Mouse (Mus musculus) hindbrain, embryonic 16.5 days (tissue): ENCODE measurements around the gene Atp10b. TPM values are rescaled to one million over a fixed set of nuclear protein-coding genes. Genes with fewer than 3 reads are reported as not detected.
"Not testable (repeated sequence)": the region's sequence is repeated elsewhere in the genome, so short reads cannot be mapped to it uniquely, and the experiment has no call there.

Experiments
- ATAC-seq: fragments of 200-750 bp; cut with Nextera tagmentation; 2 replicates; pipeline ENCODE4 v1.8.0; 2017; ENCODE audit warnings: moderate TSS enrichment, moderate library complexity
- H3K27ac ChIP-seq: fragments of 300-500 bp; sonication (generic); 2 replicates; pipeline ENCODE4 v1.5.1; 2014; ENCODE audit warnings: low read depth, mild to moderate bottlenecking, control low read depth, low read length, moderate library complexity
- H3K27me3 ChIP-seq: fragments of 300-500 bp; sonication (generic); replicated peaks from 2 replicates; pipeline ENCODE4 v1.6.1; 2014; ENCODE audit warnings: low read length; ENCODE audit not compliant: control insufficient read depth, insufficient read depth
- H3K36me3 ChIP-seq: fragments of 300-500 bp; sonication (generic); 2 replicates; pipeline ENCODE4 v1.6.1; 2014; ENCODE audit warnings: mild to moderate bottlenecking, low read length, moderate library complexity, mixed read lengths; ENCODE audit not compliant: control insufficient read depth, insufficient read depth
- H3K4me1 ChIP-seq: fragments of 300-500 bp; sonication (generic); 2 replicates; pipeline ENCODE4 v1.6.1; 2014; ENCODE audit warnings: low read depth, low read length; ENCODE audit not compliant: control insufficient read depth, insufficient read depth
- H3K4me2 ChIP-seq: fragments of 300-500 bp; sonication (generic); 2 replicates; pipeline ENCODE4 v1.6.1; 2014; ENCODE audit warnings: mild to moderate bottlenecking, low read length, control low read depth, moderate library complexity
- H3K4me3 ChIP-seq: fragments of 300-500 bp; sonication (generic); 2 replicates; pipeline ENCODE4 v1.5.1; 2014; ENCODE audit warnings: mild to moderate bottlenecking, low read length, control low read depth, moderate library complexity
- H3K9ac ChIP-seq: fragments of 300-500 bp; sonication (generic); 2 replicates; pipeline ENCODE4 v1.6.1; 2014; ENCODE audit warnings: low read depth, mild to moderate bottlenecking, control low read depth, low read length, moderate library complexity
- H3K9me3 ChIP-seq: fragments of 300-500 bp; sonication (generic); 2 replicates; pipeline ENCODE4 v1.6.1; 2014; ENCODE audit warnings: mild to moderate bottlenecking, low read length, moderate library complexity; ENCODE audit not compliant: control insufficient read depth
- WGBS: fragments of 180-500 bp; shearing (Covaris S2); extraction: QIAGEN DNeasy Blood & Tissue Kit; methylation state at CpG from one replicate; pipeline ENCODE4 v1.1.7; 2014; 5-methylcytosine and 5-hydroxymethylcytosine counted together
- polyA plus RNA-seq: library from polyadenylated mRNA; unstranded; fragments of >200 nt; fragmentation: Nextera tagmentation; extraction: Ambion mirVana; gene quantifications from 2 replicates; pipeline ENCODE4 v1.2.1, GENCODE M21; 2015

The Atp10b gene
- 0.27 and 0.31 TPM in 2 replicates for polyA plus RNA-seq

GRCm38 (mm10) chr11:43149577-43149976 is at the start of gene Atp10b:
TSS of gene Atp10b (plus strand) at chr11:43149877.
- Histone ChIP-seq H3K27me3 (no peaks in the 10 kb centered on the region), H3K4me2 (no peak within 1 kb of the TSS), H3K4me1 (no peaks in the 10 kb centered on the region), H3K36me3 (no peaks in the 10 kb centered on the region), H3K9me3 (no peaks in the 10 kb centered on the region), H3K27ac (no peak within 1 kb of the TSS), H3K4me3 (no peak within 1 kb of the TSS), H3K9ac (no peak within 1 kb of the TSS)
- no peak for ATAC-seq
- 74% methylated on average over 1 of the region's 1 CpGs for WGBS

GRCm38 (mm10) chr11:43101357-43101756 is 48.3 kb upstream of the Atp10b start:
- no peaks in the 10 kb centered on the region for H3K4me1 ChIP-seq
- H3K36me3 ChIP-seq: no peaks in the 10 kb centered on the region
- H3K27ac ChIP-seq: no peak overlapping the region
- 76% methylated on average over 1 of the region's 1 CpGs for WGBS
- no peak for ATAC-seq
- H3K9me3 ChIP-seq: no peaks in the 10 kb centered on the region
- H3K4me2 ChIP-seq: no peak overlapping the region
- no peak overlapping the region for H3K4me3 ChIP-seq
- no peak overlapping the region for H3K9ac ChIP-seq
- no peaks in the 10 kb centered on the region for H3K27me3 ChIP-seq

GRCm38 (mm10) chr11:43125908-43126477 is 23.7 kb upstream of the Atp10b start:
- no peaks in the 10 kb centered on the region for H3K9me3 ChIP-seq
- no peak overlapping the region for H3K27ac ChIP-seq
- no peaks in the 10 kb centered on the region for H3K36me3 ChIP-seq
- no peak for ATAC-seq
- H3K27me3 ChIP-seq: no peaks in the 10 kb centered on the region
- H3K4me1 ChIP-seq: no peaks in the 10 kb centered on the region
- H3K4me3 ChIP-seq: no peak overlapping the region
- H3K9ac ChIP-seq: no peak overlapping the region
- H3K4me2 ChIP-seq: no peak overlapping the region
- 84% methylated on average over 4 of the region's 4 CpGs for WGBS

- not testable (repeated sequence) for H3K36me3 ChIP-seq, H3K4me1 ChIP-seq, H3K9ac ChIP-seq, H3K9me3 ChIP-seq, ATAC-seq, H3K27me3 ChIP-seq, H3K27ac ChIP-seq, H3K4me3 ChIP-seq, H3K4me2 ChIP-seq
- WGBS: 83% methylated on average over 11 of the region's 12 CpGs
Observed at GRCm38 (mm10) chr11:43126573-43126972, 23.1 kb upstream of the Atp10b start.

GRCm38 (mm10) chr11:43141296-43141695 is 8.4 kb upstream of the Atp10b start:
- Histone ChIP-seq H3K4me2 (no peak overlapping the region), H3K4me3 (no peak overlapping the region), H3K27ac (no peak overlapping the region), H3K27me3 (no peaks in the 10 kb centered on the region), H3K4me1 (no peaks in the 10 kb centered on the region), H3K9me3 (no peaks in the 10 kb centered on the region), H3K36me3 (no peaks in the 10 kb centered on the region), H3K9ac (no peak overlapping the region)
- 96% methylated on average over 1 of the region's 1 CpGs for WGBS
- ATAC-seq: no peak

GRCm38 (mm10) chr11:43142811-43143210 is 6.9 kb upstream of the Atp10b start:
- Histone ChIP-seq H3K4me2 (no peak overlapping the region), H3K27me3 (no peaks in the 10 kb centered on the region), H3K4me1 (no peaks in the 10 kb centered on the region), H3K9ac (no peak overlapping the region), H3K4me3 (no peak overlapping the region), H3K36me3 (no peaks in the 10 kb centered on the region), H3K9me3 (no peaks in the 10 kb centered on the region), H3K27ac (no peak overlapping the region)
- ATAC-seq: no peak
- WGBS: 100% methylated on average over 1 of the region's 1 CpGs

- H3K4me1 ChIP-seq: no peaks in the 10 kb centered on the region
- no peak for ATAC-seq
- H3K27ac ChIP-seq: no peak overlapping the region
- no peaks in the 10 kb centered on the region for H3K27me3 ChIP-seq
- H3K9me3 ChIP-seq: no peaks in the 10 kb centered on the region
- H3K36me3 ChIP-seq: no peaks in the 10 kb centered on the region
- no peak overlapping the region for H3K4me3 ChIP-seq
- WGBS: 91% methylated on average over 1 of the region's 1 CpGs
- no peak overlapping the region for H3K9ac ChIP-seq
- H3K4me2 ChIP-seq: no peak overlapping the region
Observed at GRCm38 (mm10) chr11:43144178-43144577, 5.5 kb upstream of the Atp10b start.

GRCm38 (mm10) chr11:43144882-43145281 is 4.8 kb upstream of the Atp10b start:
- WGBS: 63% methylated on average over 2 of the region's 2 CpGs
- not testable (repeated sequence) for ATAC-seq, H3K36me3 ChIP-seq, H3K4me3 ChIP-seq, H3K9ac ChIP-seq, H3K9me3 ChIP-seq, H3K4me2 ChIP-seq, H3K27ac ChIP-seq, H3K27me3 ChIP-seq, H3K4me1 ChIP-seq

GRCm38 (mm10) chr11:43147380-43147779 is 2.3 kb upstream of the Atp10b start:
- WGBS: 38% methylated on average over 2 of the region's 2 CpGs

GRCm38 (mm10) chr11:43148341-43148740 is 1.3 kb upstream of the Atp10b start:
- no peaks in the 10 kb centered on the region for H3K27me3 ChIP-seq
- H3K36me3 ChIP-seq: no peaks in the 10 kb centered on the region
- no peaks in the 10 kb centered on the region for H3K9me3 ChIP-seq
- H3K4me3 ChIP-seq: no peak overlapping the region
- H3K4me2 ChIP-seq: no peak overlapping the region
- H3K9ac ChIP-seq: no peak overlapping the region
- no peak overlapping the region for H3K27ac ChIP-seq
- ATAC-seq: no peak
- 85% methylated on average over 1 of the region's 1 CpGs for WGBS
- H3K4me1 ChIP-seq: no peaks in the 10 kb centered on the region

More at GRCm38 (mm10) chr11:43147380-43147779, 2.3 kb upstream of the Atp10b start:
- H3K9ac ChIP-seq: no peak overlapping the region
- H3K4me3 ChIP-seq: no peak overlapping the region
- no peak overlapping the region for H3K4me2 ChIP-seq
- peak; percentile 77 for ATAC-seq
- no peak overlapping the region for H3K27ac ChIP-seq
- no peaks in the 10 kb centered on the region for H3K36me3 ChIP-seq
- H3K4me1 ChIP-seq: no peaks in the 10 kb centered on the region
- no peaks in the 10 kb centered on the region for H3K9me3 ChIP-seq
- H3K27me3 ChIP-seq: no peaks in the 10 kb centered on the region
